Mouse (Mus musculus): ENCODE measurements at regions not wholly inside any gene's neighbourhood (a gene's known extent, or its start where the extent isn't known, plus 50 kb on each side); places are given as distances from the start of the nearest gene placed in this dataset.
A peak's percentile ranks its signal among the peaks of the same experiment; 100 is the strongest.
"Not testable (repeated sequence)": the region's sequence is repeated elsewhere in the genome, so short reads cannot be mapped to it uniquely, and the experiment has no call there.

DNA sequence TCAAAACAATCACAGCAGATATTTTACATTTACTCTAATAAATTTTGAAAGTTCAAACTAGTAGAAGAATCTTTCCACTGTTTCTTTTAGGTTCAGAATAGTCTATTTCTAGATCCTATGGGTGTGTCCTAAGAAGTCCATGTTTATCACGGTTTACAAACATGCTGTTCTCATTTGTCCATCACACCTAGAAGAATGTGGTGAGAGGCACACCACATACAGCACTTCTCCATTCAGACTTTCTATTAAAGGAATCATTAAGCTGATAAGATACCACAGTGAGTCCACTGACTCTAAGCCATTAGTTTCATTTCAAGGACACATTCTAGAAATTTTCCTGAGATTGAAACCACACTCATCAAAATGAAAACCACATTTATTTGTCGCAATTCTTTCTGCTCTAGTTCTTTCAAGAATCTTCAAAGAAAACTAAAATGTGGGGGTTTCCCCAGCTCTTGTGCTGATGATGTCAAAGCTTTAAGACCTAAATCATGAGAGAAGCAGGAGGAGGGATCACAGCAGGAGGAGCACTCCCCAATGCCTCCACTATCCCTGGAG is 101.1 kb upstream of the Ptgfr start:
- DNase-seq (ENCODE audit: extremely low read depth, low read depth, low spot score): no peak

DNA sequence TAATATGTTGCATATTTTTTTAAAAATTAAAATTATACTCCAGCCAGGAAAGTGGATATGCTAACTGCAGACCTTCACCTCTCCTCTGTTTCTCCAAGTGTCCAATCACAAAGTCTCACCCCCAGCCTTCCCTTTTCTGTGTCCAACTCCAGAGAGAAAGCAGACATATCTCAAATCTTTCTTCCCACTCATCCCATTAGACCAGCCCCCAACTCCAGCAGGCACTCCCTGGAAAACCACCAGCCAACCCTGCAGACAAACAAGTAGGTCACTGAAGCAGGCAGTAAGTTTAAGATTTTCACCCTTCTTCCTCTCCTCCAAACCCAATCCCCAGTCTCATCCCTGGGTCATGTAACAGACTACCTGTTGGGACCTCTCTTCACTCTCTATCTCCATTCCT is 94.2 kb upstream of the Ptgfr start:
- no peak for DNase-seq (ENCODE audit: extremely low read depth, low read depth, low spot score)

DNA sequence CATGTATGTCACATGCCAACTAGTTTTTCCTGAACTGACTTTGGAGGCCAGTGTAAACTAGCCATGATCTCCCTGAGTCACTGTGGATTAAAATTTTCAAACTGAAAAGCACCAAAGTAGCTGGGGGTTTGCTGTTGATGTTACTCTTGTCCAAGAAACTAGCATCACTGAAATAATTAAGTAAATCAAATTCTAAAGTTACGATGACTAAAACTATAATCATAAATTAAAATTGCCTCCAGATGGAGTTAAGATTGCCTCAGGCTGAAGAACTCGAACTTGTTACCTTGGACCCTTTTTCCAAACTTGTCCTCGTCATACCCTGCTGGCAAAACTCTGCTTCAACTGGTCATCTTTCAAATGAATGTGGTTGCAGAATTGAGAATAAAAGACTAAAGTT is 93.7 kb upstream of the Ptgfr start:
- DNase-seq (ENCODE audit: extremely low read depth, low read depth, low spot score): no peak

DNA sequence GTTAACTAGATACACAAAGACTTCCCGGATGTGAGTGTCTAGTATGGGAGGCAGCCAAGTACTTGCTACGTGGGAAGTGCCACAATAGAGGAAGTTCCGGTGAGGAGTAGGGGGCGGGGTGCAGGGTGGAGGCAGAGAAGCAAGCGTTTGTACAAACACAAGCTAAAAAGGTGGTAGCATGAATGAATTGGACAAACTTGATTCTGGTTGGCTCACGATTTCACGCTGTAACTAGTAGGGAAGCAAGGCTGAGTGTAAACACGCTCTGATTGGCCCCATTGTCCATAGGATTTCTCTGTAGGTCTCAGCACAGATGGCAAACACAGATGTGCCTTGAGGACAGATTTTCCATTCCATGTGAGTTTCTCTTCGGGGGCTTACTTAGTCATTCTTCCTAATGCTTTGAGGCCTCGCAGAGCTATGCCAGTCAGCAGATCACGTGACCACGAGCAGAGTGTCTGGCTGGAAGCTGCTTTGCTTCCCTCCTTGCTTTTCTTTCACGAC is 76.6 kb upstream of the Ptgfr start:
- no peak for DNase-seq (ENCODE audit: extremely low read depth, low read depth, low spot score)

DNA sequence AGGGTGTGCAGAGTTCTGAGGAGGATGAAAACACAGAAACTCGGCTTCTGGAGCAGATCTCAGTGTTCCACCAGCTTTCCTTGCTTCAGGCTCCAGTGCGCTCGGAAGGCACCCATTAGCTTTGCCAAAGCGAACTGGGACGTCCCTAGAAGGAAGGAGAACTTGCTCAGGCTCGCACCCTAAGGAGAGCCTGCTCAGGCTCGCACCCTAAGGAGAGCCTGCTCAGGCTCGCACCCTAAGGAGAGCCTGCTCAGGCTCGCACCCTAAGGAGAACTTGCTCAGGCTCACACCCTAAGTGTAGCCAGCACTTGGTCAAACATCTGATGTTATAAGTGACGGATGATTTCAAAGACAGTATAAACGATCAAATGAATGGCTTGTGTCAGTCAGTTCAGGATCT is 74.9 kb upstream of the Ptgfr start:
- not testable (repeated sequence) for DNase-seq (ENCODE audit: extremely low read depth, low read depth, low spot score)

DNA sequence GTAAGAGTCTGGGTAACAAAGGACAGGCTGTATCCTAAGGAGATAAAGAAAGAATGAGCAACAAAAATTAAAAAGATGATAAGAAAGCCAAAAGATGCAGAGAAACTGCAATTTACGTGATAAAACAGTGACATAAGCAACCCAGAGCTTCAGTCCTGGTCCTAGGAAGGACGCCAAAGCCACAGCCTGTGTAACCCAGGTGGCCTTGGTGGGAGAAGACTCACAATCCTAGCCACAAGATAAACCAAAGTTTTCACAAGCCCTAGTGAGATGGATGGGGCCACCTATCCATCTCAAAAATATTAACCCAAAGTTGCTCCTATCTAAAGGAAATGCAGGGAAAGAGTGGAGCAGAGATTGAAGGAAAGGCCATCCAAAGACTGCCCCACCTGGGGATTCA is 73.4 kb upstream of the Ptgfr start:
- DNase-seq (ENCODE audit: extremely low read depth, low read depth, low spot score): no peak

DNA sequence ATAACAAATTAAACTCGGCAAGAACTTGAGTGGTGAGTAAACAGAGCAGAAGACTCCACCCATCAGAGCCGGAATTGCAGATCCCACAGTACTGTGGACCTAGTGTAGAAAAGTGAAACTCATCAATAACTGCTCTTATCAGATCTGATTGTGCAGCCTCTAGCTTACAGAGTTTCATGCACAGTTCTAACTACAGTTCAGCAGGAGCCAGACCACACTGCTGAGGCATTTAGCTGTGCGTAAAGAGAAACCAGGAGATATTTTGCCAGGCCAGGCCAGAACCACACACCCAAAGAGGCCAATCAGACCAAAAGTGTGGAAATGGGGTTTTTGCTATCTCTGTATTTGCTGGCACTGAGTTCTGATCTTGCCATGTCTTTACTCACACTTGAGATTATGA is 71.9 kb upstream of the Ptgfr start:
- no peak for DNase-seq (ENCODE audit: extremely low read depth, low read depth, low spot score)

DNA sequence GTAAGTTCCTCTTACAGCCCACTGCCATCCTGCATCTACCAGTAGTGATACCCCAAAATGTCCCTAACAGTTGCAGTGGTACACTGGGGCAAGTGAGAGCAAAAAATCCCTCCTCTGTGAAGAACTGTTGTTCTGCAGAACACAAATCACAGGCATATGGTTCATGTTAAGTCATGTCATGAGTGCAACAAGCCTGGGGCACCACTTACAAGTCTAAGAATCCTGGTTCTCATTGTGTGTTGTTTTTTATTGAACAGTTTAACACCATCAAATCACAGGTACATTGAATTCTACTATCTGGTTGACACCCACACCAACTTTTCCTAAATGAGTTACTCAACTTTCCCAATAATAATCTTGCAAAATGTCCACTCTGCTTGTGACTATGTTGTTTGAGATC is 71.5 kb upstream of the Ptgfr start:
- no peak for DNase-seq (ENCODE audit: extremely low read depth, low read depth, low spot score)

DNA sequence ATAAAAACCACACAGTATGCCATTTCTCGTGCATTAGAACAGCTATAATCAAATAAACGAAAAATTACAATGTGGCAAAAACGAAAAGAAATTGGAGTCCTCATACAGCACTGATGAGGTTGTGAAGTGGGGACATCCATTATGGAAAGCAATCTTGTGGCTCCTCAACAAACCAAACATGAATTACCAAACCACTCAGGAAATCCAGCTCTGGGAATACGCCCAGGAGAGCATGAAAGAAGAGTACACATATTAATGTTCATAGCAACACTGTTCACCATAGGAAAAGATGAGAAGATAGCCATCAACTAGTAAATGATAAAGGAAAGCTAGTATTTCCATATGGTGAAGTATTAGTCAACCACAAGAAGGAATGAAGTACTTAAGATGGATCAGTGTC is 68.3 kb upstream of the Ptgfr start:
- no peak for DNase-seq (ENCODE audit: extremely low read depth, low read depth, low spot score)

DNA sequence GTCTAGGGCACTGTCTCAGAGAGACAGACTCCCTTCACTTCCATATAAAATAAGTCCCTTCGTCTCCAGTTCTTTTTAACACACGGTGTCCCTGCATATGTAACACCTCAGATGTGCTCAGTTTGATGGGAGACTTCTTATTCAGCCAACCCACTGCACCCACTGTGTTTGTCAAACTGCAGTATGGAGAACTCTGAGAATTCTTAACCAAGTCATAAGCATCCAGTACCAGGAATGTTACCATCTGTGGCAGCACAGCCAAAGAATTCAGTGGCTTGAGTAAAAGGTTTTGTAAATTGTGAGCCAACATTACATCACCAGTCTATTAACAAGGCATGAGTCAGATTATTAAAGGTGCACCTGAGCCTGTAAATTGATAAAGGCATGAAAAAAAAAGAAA is 65.7 kb upstream of the Ptgfr start:
- DNase-seq (ENCODE audit: extremely low read depth, low read depth, low spot score): no peak

DNA sequence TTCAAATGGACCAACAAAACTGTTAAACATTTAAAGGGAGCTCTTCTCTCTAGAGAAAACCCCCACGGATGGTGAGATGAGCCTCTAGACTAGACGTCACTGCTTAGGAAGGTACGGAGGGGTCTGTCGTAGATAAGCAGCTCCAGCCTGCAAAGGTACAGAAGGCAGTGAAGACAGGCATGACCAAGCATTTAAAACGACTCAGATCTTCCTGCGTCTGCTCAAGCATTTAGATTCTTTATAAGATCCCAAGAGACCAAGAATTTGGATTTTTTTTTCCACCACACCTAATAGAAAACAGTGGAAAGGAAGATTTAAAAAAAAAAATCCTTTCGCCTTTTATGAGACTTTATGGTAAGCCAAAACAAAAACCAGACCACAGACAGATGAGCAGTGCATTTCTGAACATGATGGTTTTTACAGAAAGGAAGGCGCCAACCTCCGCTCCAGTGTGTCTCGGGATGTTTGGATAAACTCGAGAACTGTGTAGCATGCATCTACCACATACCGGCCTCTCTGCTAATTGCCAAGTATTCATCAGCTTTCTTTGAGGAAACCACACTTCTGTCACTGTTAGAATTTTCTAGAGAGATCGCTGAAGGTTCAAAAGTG is 64.9 kb upstream of the Ptgfr start:
- no peak for DNase-seq (ENCODE audit: extremely low read depth, low read depth, low spot score)

DNA sequence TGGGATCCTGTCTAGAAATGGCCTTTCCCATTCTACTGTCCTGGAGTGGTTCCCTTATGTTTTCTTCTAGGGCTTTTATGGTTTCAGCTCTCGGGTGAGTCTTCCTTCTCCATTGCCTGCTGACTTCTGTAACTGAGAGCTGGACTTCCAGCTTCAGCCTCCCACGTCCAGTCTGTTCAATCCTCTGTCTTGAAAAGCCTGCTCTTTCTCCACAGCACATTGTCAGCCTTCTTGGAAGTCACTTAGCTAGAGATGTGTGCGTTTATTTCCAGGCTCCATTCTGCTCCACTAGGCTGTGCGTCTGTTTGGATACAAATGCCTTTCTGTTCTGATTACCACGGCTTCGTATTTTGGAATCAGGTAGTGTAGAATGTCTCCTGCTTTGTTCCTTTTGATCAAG is 62.2 kb upstream of the Ptgfr start:
- DNase-seq (ENCODE audit: extremely low read depth, low read depth, low spot score): no peak

DNA sequence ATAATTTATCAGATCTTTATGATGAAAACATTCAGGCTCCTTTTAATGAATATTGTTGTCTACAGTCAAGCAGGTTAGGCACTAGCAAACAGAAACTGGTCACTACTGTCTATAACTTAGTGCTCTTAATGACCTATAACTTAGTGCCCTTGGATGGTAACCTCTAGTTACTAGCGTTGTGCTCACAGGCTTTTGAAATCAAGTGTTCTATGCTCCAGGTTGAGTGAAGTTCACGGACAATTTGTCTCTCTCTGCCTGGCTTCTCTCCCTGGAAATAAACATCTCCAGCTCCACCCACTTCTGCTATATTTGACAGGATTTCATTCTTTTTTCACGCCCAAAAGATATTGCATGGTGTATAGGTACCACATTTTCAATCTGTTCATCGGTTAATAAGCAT is 61.7 kb upstream of the Ptgfr start:
- no peak for DNase-seq (ENCODE audit: extremely low read depth, low read depth, low spot score)

DNA sequence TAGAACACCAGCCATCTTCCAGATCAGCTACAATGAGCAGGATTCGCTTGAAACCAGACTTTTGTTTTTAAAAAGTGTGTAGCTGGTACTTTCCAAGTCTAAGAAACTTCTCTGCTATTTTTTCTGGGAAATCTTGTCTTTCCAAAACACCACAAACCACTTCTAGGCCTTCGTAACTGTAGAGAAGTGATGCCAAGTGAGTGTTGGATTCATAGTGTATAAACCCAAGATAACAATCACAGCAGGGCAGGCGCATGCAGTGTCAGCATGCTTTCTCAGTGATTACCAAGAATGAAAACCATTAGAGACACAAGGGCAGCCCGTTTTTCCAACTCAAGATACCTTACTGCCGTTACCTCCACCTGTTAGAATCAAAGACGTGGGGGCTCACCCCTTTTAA is 58.9 kb upstream of the Ptgfr start:
- no peak for DNase-seq (ENCODE audit: extremely low read depth, low read depth, low spot score)

DNA sequence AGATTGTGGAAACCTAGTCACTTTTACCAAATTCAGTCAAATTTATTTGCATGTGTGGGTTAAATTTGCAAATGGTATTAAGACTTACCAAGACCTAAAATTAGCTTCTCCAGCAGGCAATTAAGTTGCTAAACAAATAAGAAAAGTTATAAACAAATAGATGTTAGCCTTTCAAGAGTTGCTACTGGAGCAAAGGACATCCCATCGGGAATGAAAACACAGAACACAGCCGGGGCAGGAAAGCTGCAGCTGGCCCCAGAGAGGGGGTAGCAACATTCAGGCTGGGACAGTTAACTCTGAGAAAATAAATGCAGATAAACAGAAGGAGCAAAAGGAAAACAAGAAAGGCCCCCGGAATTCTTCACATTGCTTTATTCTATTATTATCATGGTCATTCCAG is 57.3 kb upstream of the Ptgfr start:
- no peak for DNase-seq (ENCODE audit: extremely low read depth, low read depth, low spot score)

DNA sequence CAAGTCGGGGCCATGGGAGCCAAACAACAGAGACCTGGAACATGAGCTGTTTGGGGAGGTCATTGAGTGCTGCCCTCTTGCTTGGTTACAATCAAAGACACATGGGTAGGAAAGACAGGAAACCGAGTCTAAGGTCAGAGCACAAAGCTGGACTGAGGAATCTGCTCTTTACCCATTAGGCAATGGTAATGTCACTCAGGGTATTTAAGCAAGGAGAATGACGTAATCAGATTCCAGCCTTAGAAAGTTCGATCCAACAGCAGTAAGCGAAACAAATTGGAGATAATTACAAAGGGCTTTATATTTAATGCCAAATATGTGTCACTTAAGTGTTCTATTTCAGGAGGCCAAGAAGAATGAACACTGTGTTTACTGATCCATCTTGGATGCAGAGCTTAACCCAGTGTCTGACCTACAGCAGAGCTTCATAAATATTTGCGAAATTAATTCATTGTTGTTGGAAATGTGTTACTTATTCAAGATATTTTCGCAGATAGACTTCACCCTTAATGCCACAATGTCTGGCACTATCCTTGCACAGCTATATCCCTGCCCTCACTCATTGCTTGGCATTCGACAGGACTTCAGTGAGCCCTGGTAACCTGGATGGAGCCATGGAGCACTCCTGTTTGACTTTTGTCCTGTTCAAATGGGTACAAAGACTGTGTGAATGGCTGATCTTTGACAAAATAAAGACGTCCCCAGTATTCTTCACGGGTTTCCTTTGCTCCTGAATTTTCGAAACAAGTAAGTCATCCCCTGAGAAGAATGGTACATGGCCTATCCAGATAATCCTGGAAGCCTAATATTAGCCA is 56.2 kb upstream of the Ptgfr start:
- no peak for DNase-seq (ENCODE audit: extremely low read depth, low read depth, low spot score)

DNA sequence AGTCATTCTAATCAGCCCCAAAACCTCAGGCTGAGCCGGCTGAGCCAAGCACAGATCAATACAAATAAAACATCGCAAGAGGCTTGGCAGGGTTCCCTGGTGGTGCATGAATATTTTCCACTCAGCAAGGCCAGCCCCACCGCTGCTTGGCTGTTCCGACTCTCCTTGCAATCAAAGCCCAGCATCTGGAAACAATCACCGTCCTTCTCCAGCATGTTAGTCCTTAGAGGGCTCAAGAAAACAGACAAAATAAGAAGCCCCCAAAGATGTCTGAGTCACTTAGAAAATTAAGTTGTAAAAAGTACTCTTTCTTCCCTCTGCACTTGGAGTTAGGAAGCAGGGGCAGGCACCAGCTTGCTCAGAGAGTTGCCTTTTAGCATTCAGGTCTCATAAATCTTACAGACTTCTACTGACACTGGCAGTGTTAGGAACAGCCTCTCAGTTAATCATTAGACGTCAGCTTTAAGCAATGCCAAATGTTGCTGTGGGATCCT is 54.4 kb upstream of the Ptgfr start:
- peak; percentile 19 for DNase-seq (ENCODE audit: extremely low read depth, low read depth, low spot score)

DNA sequence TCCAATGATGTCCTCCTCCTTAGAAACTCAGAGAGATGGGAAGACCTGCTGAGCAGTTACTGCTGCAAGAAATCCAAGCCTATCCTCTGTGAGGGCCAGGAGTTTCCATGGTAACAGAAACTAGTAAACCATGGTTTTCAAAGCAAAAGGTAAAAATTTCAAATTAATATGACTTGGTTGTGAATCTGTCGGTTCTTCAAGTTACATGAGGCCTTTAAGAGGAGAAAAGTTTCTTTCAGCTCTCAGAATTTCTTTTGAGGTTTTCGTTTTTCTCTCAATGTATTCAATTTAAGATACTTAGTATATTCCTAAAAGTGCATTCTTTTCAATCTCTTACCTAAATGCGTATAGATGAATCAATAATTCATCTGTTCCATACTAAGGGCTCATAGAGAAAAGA is 53.9 kb upstream of the Ptgfr start:
- no peak for DNase-seq (ENCODE audit: extremely low read depth, low read depth, low spot score)

DNA sequence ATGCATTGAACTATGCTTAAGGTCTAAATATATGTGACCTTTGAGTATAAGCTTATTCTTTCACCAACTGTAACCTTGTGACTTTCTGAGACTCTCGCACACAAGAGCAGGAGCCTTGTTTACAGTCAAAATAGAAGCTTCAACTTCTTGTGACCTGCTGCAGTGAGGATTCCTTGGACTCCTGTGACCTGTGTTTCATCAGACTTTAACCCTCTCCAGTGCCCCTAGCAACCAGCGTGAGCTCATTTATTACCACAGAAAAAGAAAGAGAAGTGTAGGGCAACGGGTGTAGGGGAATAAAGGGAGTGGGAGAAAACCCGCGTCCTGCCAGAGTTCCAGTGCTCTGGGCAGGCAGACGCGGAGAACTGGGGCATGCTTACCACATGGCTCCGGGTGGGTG is 52.3 kb upstream of the Ptgfr start:
- no peak for DNase-seq (ENCODE audit: extremely low read depth, low read depth, low spot score)
